Mouse (Mus musculus): ENCODE results near the gene Tm4sf1. TPM values are rescaled to one million over a fixed set of nuclear protein-coding genes. Genes with fewer than 3 reads are reported as not detected.
A peak's percentile ranks its signal among the peaks of the same experiment; 100 is the strongest.

The Tm4sf1 gene
- total RNA-seq (2014; rRNA removed) (17.7 and 23.0 TPM in 2 replicates), polyA plus RNA-seq (2015; fragmentation: Nextera tagmentation; extraction: Ambion mirVana) (27.8 and 32.4 TPM in 2 replicates)

- Histone ChIP-seq H3K27me3 (ENCODE audit: insufficient read depth, low read length) (no peaks in the 10 kb centered on the region), H3K9me3 (ENCODE audit: low read length) (no peaks in the 10 kb centered on the region), H3K36me3 (ENCODE audit: insufficient read depth, low read length) (no peaks in the 10 kb centered on the region), H3K4me1 (ENCODE audit: insufficient read depth, low read length) (no peaks in the 10 kb centered on the region), H3K9ac (replicated peaks; ENCODE audit: low read length, poor library complexity, severe bottlenecking) (no peak within 1 kb of the TSS), H3K4me2 (ENCODE audit: low read depth, low read length, poor library complexity, severe bottlenecking) (no peak within 1 kb of the TSS), H3K4me3 (ENCODE audit: low read depth, low read length) (no peak within 1 kb of the TSS), H3K27ac (ENCODE audit: low read depth, low read length) (no peak within 1 kb of the TSS)
- WGBS, result 61% methylated on average over 2 of the region's 2 CpGs
- no peak for ATAC-seq (ENCODE audit: low FRiP score)
- DNase-seq (ENCODE audit: low spot score), result peak; percentile 35
- no peak for TF ChIP-seq CTCF (IDR thresholded peaks at IDR 0.05)
Measured at GRCm38 (mm10) chr3:57301921-57302539, at the start of gene Tm4sf1. Tm4sf1 (minus strand) TSS chr3:57301988.

DNA sequence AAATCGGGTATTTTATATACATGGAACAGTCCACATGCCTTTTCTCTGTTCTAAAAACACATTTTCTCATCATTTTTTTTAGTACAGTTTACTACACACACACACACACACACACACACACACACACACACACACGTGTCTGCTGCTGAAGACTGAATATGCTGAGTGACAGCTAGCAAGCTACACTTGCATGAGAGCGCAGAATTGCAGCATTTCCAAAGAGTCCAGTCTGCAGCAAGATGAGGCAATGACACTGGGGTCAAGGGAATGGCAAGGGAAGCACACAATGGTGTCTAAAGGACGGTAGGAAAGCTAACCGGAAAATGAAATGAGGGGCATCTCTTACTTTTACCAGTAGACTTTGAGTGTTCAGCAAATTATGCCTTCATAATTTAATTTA is 43.0 kb upstream of the Tm4sf1 start:
- no peaks in the 10 kb centered on the region for H3K36me3 ChIP-seq (ENCODE audit: insufficient read depth, low read length)
- DNase-seq (ENCODE audit: low spot score), result no peak
- no peaks in the 10 kb centered on the region for H3K27me3 ChIP-seq (ENCODE audit: insufficient read depth, low read length)
- H3K9me3 ChIP-seq (ENCODE audit: low read length), result no peaks in the 10 kb centered on the region
- no peak overlapping the region for H3K4me3 ChIP-seq (ENCODE audit: low read depth, low read length)
- no peak for TF ChIP-seq CTCF (IDR thresholded peaks at IDR 0.05)
- WGBS, result 73% methylated on average over 5 of the region's 5 CpGs
- H3K27ac ChIP-seq (ENCODE audit: low read depth, low read length), result no peak overlapping the region
- no peak for ATAC-seq (ENCODE audit: low FRiP score)
- H3K4me2 ChIP-seq (ENCODE audit: low read depth, low read length, poor library complexity, severe bottlenecking), result no peak overlapping the region
- H3K9ac ChIP-seq (replicated peaks; ENCODE audit: low read length, poor library complexity, severe bottlenecking), result no peak overlapping the region
- H3K4me1 ChIP-seq (ENCODE audit: insufficient read depth, low read length), result no peaks in the 10 kb centered on the region

GRCm38 (mm10) chr3:57343837-57344607 is 42.2 kb upstream of the Tm4sf1 start:
- Histone ChIP-seq H3K4me3 (ENCODE audit: low read depth, low read length) (no peak overlapping the region), H3K36me3 (ENCODE audit: insufficient read depth, low read length) (no peaks in the 10 kb centered on the region), H3K4me1 (ENCODE audit: insufficient read depth, low read length) (no peaks in the 10 kb centered on the region), H3K9me3 (ENCODE audit: low read length) (no peaks in the 10 kb centered on the region), H3K4me2 (ENCODE audit: low read depth, low read length, poor library complexity, severe bottlenecking) (no peak overlapping the region), H3K27me3 (ENCODE audit: insufficient read depth, low read length) (no peaks in the 10 kb centered on the region), H3K9ac (replicated peaks; ENCODE audit: low read length, poor library complexity, severe bottlenecking) (no peak overlapping the region), H3K27ac (ENCODE audit: low read depth, low read length) (no peak overlapping the region)
- DNase-seq (ENCODE audit: low spot score) (no peak), ATAC-seq (ENCODE audit: low FRiP score) (no peak)
- TF ChIP-seq CTCF (IDR thresholded peaks at IDR 0.05), result no peak
- WGBS, result 73% methylated on average over 11 of the region's 11 CpGs

- 90% methylated on average over 4 of the region's 4 CpGs for WGBS
- no peak overlapping the region for H3K9ac ChIP-seq (replicated peaks; ENCODE audit: low read length, poor library complexity, severe bottlenecking)
- no peak overlapping the region for H3K4me3 ChIP-seq (ENCODE audit: low read depth, low read length)
- H3K4me1 ChIP-seq (ENCODE audit: insufficient read depth, low read length), result no peaks in the 10 kb centered on the region
- no peaks in the 10 kb centered on the region for H3K9me3 ChIP-seq (ENCODE audit: low read length)
- ATAC-seq (ENCODE audit: low FRiP score) (no peak), DNase-seq (ENCODE audit: low spot score) (no peak)
- H3K27me3 ChIP-seq (ENCODE audit: insufficient read depth, low read length), result no peaks in the 10 kb centered on the region
- H3K27ac ChIP-seq (ENCODE audit: low read depth, low read length), result no peak overlapping the region
- no peak overlapping the region for H3K4me2 ChIP-seq (ENCODE audit: low read depth, low read length, poor library complexity, severe bottlenecking)
- no peaks in the 10 kb centered on the region for H3K36me3 ChIP-seq (ENCODE audit: insufficient read depth, low read length)
- TF ChIP-seq CTCF (IDR thresholded peaks at IDR 0.05), result no peak
Measured at GRCm38 (mm10) chr3:57342976-57343375, 41.2 kb upstream of the Tm4sf1 start.

- Histone ChIP-seq H3K4me1 (ENCODE audit: insufficient read depth, low read length) (no peaks in the 10 kb centered on the region), H3K9me3 (ENCODE audit: low read length) (no peaks in the 10 kb centered on the region), H3K27me3 (ENCODE audit: insufficient read depth, low read length) (no peaks in the 10 kb centered on the region), H3K36me3 (ENCODE audit: insufficient read depth, low read length) (no peaks in the 10 kb centered on the region), H3K4me2 (ENCODE audit: low read depth, low read length, poor library complexity, severe bottlenecking) (no peak overlapping the region), H3K27ac (ENCODE audit: low read depth, low read length) (no peak overlapping the region), H3K9ac (replicated peaks; ENCODE audit: low read length, poor library complexity, severe bottlenecking) (no peak overlapping the region), H3K4me3 (ENCODE audit: low read depth, low read length) (no peak overlapping the region)
- ATAC-seq (ENCODE audit: low FRiP score) (no peak), DNase-seq (ENCODE audit: low spot score) (no peak)
- no peak for TF ChIP-seq CTCF (IDR thresholded peaks at IDR 0.05)
- WGBS, result 87% methylated on average over 3 of the region's 3 CpGs
Measured at GRCm38 (mm10) chr3:57341321-57341720, 39.5 kb upstream of the Tm4sf1 start.

Data from midbrain, postnatal 0 days (tissue).